Mouse (Mus musculus): ENCODE data around the gene Neurl1a. TPM values are rescaled to one million over a fixed set of nuclear protein-coding genes. Genes with fewer than 3 reads are reported as not detected.

Gene Neurl1a
- polyA plus RNA-seq (2014; fragmentation: Illumina TruSeq; extraction: RNeasy Lipid Tissue Mini Kit (QIAGEN cat#74804); ENCODE audit: low read depth, low replicate concordance), result 0.70 TPM

DNA sequence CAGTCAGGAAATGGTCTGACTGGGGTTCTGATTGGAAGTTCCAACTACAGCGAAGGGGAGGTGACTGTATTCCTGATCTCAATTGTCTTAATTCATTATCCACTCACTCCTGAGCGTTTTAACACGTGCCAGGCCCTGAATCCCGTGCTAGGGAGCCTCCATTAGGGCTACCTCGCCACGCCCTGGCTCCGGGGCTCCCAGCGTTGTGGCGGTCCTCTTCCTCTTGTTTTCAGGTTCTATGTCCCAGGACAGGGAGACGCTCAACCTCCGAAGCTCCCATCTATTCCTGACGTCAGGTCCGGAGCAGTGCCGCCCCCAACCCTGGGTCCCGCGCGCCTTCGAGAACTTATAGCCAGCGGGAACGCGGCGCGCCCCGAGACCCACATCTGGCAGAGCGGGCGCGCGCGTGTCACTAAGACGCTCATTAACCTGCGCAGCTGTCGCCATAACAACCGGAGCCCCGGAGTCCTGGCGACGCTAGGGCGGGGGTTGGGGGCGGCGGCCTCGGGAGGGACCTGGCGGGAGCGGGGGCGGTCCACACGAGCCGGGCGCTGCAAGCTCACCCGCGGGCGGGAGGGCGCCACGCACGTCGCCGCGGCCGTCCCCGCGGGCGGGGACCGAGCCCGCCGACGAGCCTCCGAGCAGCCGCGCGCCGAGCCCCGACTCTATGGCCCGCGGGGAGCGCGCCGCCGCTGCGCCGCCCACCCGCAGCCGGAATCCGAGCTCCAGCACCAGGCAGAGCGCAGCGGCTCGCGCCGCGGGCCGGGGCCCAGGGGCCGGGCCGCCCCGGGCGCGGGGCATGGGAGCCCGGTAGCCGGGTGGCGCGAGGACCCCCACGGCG is at the start of gene Neurl1a:
Neurl1a (plus strand) TSS at position 390 of the 841 bp plus-strand sequence.

DNA sequence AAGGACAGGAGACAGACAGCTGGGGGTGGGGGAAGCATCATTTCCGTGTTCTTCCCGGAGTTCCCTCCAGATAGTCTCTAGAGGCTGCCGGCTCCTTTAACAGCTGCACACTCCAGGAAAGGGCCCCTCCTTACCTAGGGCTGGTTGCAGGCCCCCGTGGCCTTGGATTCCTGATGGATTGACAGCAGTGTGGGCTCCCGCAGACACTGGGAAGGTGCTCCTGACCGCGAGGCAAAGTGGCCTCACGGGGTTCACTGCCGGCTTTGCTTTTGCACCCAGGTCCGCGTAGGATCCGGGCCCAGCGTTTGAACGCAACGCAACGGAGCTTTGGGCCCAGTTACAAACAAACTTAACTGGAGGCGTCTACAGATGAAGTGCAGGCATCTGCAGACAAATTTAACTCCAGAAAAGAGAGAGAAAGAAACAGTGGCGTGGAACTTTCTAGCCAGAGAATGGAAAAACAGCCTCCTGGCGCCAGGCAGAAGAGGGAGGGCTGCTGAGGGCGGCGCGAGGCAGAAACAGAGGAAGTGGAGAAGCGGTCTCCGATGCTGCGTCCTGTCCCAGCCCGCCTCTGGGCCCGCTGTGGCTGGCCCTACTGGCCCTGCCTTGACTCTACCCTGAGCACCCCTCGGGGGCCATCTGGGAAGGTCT is 40.7 kb upstream of the Neurl1a start, which contains the start of gene Calhm2:
Calhm2 (minus strand) TSS at position 524 of the 651 bp plus-strand sequence.

DNA sequence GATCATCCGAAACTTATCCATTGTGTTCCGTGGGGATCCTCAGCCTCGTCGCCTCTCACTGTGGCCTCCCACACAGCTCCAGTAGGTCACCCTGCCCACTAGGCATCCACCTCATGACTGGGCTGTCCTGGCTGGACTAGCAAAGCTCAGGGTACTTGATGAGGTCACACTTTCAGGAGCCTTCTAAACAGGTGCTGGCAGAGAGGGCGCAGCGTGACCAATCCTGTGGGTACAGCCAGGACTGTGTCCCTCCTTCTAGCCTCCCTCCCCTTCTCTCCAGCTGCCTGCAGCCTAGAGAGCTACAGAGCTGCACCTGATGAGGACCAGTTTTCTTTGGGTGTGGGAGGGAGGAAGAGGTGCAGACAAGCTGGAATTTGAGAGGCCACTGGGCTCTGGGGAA is 34.5 kb upstream of the Neurl1a start, which contains the start of gene Calhm1:
Calhm1 (minus strand) TSS at position 101 of the 400 bp plus-strand sequence.

DNA sequence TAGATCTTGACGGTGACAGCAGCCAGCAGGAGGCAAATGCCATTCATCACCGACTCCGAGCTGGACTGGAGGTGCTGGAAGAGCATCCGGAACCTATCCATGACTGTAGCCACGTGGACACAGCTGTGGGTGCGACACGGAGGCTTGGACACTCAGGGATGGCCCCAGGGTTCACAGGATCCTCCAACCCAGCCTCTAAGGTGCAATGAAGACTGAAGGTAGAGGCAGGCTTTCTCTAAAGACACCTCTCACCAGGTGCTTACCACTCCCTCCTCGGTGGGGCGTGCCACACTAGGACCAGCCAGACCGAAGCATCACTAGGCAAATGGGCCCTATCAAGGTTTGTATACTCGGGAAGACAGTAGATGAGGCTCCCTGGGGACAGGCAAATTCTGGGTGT is 21.0 kb upstream of the Neurl1a start, which contains the start of gene Calhm3:
Calhm3 (minus strand) TSS at position 101 of the 400 bp plus-strand sequence.

Other genes with a start within 250 kb of the Neurl1a start
- 8.5 TPM for gene Ina, start 164.1 kb upstream of the Neurl1a start, polyA plus RNA-seq (2014; fragmentation: Illumina TruSeq; extraction: RNeasy Lipid Tissue Mini Kit (QIAGEN cat#74804); ENCODE audit: low read depth, low replicate concordance)
- 110 TPM for gene Nt5c2, start 163.7 kb upstream of the Neurl1a start, polyA plus RNA-seq (2014; fragmentation: Illumina TruSeq; extraction: RNeasy Lipid Tissue Mini Kit (QIAGEN cat#74804); ENCODE audit: low read depth, low replicate concordance)
- 30.7 TPM for gene Pcgf6, start 127.9 kb upstream of the Neurl1a start, polyA plus RNA-seq (2014; fragmentation: Illumina TruSeq; extraction: RNeasy Lipid Tissue Mini Kit (QIAGEN cat#74804); ENCODE audit: low read depth, low replicate concordance)
- 10.8 TPM for gene Taf5, start 111.1 kb upstream of the Neurl1a start, polyA plus RNA-seq (2014; fragmentation: Illumina TruSeq; extraction: RNeasy Lipid Tissue Mini Kit (QIAGEN cat#74804); ENCODE audit: low read depth, low replicate concordance)
- gene Usmg5, start 88.2 kb upstream of the Neurl1a start, polyA plus RNA-seq (2014; fragmentation: Illumina TruSeq; extraction: RNeasy Lipid Tissue Mini Kit (QIAGEN cat#74804); ENCODE audit: low read depth, low replicate concordance), result 1,447 TPM
- gene Pdcd11, start 88.1 kb upstream of the Neurl1a start, polyA plus RNA-seq (2014; fragmentation: Illumina TruSeq; extraction: RNeasy Lipid Tissue Mini Kit (QIAGEN cat#74804); ENCODE audit: low read depth, low replicate concordance), result 4.6 TPM
- 1.6 TPM for gene Calhm2, start 40.5 kb upstream of the Neurl1a start, polyA plus RNA-seq (2014; fragmentation: Illumina TruSeq; extraction: RNeasy Lipid Tissue Mini Kit (QIAGEN cat#74804); ENCODE audit: low read depth, low replicate concordance)
- not detected for gene Calhm1, start 34.6 kb upstream of the Neurl1a start, polyA plus RNA-seq (2014; fragmentation: Illumina TruSeq; extraction: RNeasy Lipid Tissue Mini Kit (QIAGEN cat#74804); ENCODE audit: low read depth, low replicate concordance)
- gene Calhm3, start 21.1 kb upstream of the Neurl1a start, polyA plus RNA-seq (2014; fragmentation: Illumina TruSeq; extraction: RNeasy Lipid Tissue Mini Kit (QIAGEN cat#74804); ENCODE audit: low read depth, low replicate concordance), result not detected

All from adrenal gland, adult 10 weeks (tissue).